Mouse (Mus musculus): ENCODE measurements around the gene Gm45717.
"Not testable (repeated sequence)": the region's sequence is repeated elsewhere in the genome, so short reads cannot be mapped to it uniquely, and the experiment has no call there.

The Gm45717 gene

GRCm38 (mm10) chr7:140955758-140956555 is at the start of gene Gm45717, which contains the start of gene Ifitm2:
TSS of gene Gm45717 (minus strand) at chr7:140955937.
TSS of gene Ifitm2 (minus strand) at chr7:140955987.
- DNase-seq (ENCODE audit: low read depth in 2 of 2, low spot score in 2 of 2): no peak

- no peak for DNase-seq (ENCODE audit: low read depth in 2 of 2, low spot score in 2 of 2)
Observed at GRCm38 (mm10) chr7:141003248-141004010, 47.7 kb upstream of the Gm45717 start.

- no peak for DNase-seq (ENCODE audit: low read depth in 2 of 2, low spot score in 2 of 2)
Observed at GRCm38 (mm10) chr7:141000881-141001708, 45.4 kb upstream of the Gm45717 start.

- DNase-seq (ENCODE audit: low read depth in 2 of 2, low spot score in 2 of 2): no peak
Observed at GRCm38 (mm10) chr7:140998853-140999700, 43.3 kb upstream of the Gm45717 start.

- no peak for DNase-seq (ENCODE audit: low read depth in 2 of 2, low spot score in 2 of 2)
Observed at GRCm38 (mm10) chr7:140997817-140998216, 42.1 kb upstream of the Gm45717 start.

- DNase-seq (ENCODE audit: low read depth in 2 of 2, low spot score in 2 of 2): no peak
Observed at GRCm38 (mm10) chr7:140991117-140991689, 35.5 kb upstream of the Gm45717 start.

- no peak for DNase-seq (ENCODE audit: low read depth in 2 of 2, low spot score in 2 of 2)
Observed at GRCm38 (mm10) chr7:140990622-140991021, 34.9 kb upstream of the Gm45717 start.

GRCm38 (mm10) chr7:140990185-140990584 is 34.4 kb upstream of the Gm45717 start:
- DNase-seq (ENCODE audit: low read depth in 2 of 2, low spot score in 2 of 2): no peak

GRCm38 (mm10) chr7:140989022-140989421 is 33.3 kb upstream of the Gm45717 start:
- DNase-seq (ENCODE audit: low read depth in 2 of 2, low spot score in 2 of 2): no peak

GRCm38 (mm10) chr7:140987182-140988138 is 31.7 kb upstream of the Gm45717 start:
- DNase-seq (ENCODE audit: low read depth in 2 of 2, low spot score in 2 of 2): no peak

GRCm38 (mm10) chr7:140982971-140983370 is 27.2 kb upstream of the Gm45717 start:
- no peak for DNase-seq (ENCODE audit: low read depth in 2 of 2, low spot score in 2 of 2)

GRCm38 (mm10) chr7:140981704-140982103 is 26.0 kb upstream of the Gm45717 start:
- no peak for DNase-seq (ENCODE audit: low read depth in 2 of 2, low spot score in 2 of 2)

GRCm38 (mm10) chr7:140976720-140977119 is 21.0 kb upstream of the Gm45717 start:
- DNase-seq (ENCODE audit: low read depth in 2 of 2, low spot score in 2 of 2): not testable (repeated sequence)

- no peak for DNase-seq (ENCODE audit: low read depth in 2 of 2, low spot score in 2 of 2)
Observed at GRCm38 (mm10) chr7:140975465-140975864, 19.7 kb upstream of the Gm45717 start.

- no peak for DNase-seq (ENCODE audit: low read depth in 2 of 2, low spot score in 2 of 2)
Observed at GRCm38 (mm10) chr7:140974940-140975339, 19.2 kb upstream of the Gm45717 start.

- no peak for DNase-seq (ENCODE audit: low read depth in 2 of 2, low spot score in 2 of 2)
Observed at GRCm38 (mm10) chr7:140973396-140974165, 17.8 kb upstream of the Gm45717 start.

- no peak for DNase-seq (ENCODE audit: low read depth in 2 of 2, low spot score in 2 of 2)
Observed at GRCm38 (mm10) chr7:140971479-140972171, 15.9 kb upstream of the Gm45717 start.

GRCm38 (mm10) chr7:140970931-140971330 is 15.2 kb upstream of the Gm45717 start:
- no peak for DNase-seq (ENCODE audit: low read depth in 2 of 2, low spot score in 2 of 2)
